Mouse (Mus musculus): ENCODE data around the gene Terb2.

DNA sequence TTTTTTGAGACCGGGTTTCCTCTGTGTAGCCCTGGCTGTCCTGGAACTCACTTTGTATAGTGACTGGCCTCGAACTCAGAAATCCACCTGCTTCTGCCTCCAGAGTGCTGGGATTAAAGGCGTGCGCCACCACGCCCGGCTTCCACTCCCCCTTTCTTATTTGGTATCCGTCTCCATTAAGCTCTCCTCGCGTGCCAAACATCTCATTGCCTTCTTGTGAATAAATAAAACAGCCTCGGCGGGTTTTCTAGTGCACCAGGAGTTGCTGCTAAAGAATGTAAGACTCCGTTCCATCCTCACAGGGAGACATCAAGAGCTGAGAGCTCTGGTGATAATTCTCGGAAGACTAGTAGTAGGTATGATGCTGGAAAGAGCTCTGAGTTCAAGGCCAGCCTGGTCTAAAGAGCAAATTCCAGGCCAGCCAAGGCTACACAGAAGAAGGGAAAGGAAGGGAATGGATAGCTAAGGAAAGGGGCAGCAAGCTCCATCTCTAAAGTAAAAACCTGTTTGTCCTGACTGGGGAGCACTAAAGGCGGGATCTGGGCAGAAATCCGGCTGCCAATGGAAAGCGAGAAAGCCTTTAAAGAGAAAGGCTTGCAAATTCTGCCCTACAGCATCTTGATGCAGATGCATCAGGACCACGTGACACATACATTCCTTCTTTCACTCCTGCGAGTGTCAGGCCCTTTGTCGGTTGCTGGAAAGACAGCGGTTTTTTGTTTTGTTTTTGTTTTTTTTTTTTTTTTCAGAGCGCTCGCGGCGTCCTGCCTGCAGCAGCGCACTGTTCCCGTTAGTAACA is 47.9 kb downstream of the Terb2 start:
- TF ChIP-seq CTCF (IDR thresholded peaks at IDR 0.05; ENCODE audit: insufficient read depth, low read length) (no peak), POLR2A (IDR thresholded peaks at IDR 0.05; ENCODE audit: borderline replicate concordance, extremely low read depth, low read depth, low read length) (no peak)
